Mouse (Mus musculus): Measurements from ENCODE around the gene Gm16253.

GRCm38 (mm10) chr3:96560881-96561668 is 15.7 kb upstream of the Gm16253 start:
- TF ChIP-seq CTCF (IDR thresholded peaks at IDR 0.05) (no peak), EP300 (IDR thresholded peaks at IDR 0.05) (peak; percentile 23)

Data from lung, postnatal 0 days (tissue).